Mouse (Mus musculus): ENCODE results near the gene Cpa4. TPM values are rescaled to one million over a fixed set of nuclear protein-coding genes. Genes with fewer than 3 reads are reported as not detected.

The Cpa4 gene
- 1.2 and 1.7 TPM in 2 replicates for total RNA-seq (2021)
- long read RNA-seq, partial matches to known transcripts: 1 of 4 reads
- long read RNA-seq, other reads (novel, unspliced or antisense): 3 of 4 reads

- DNase-seq: no peak
These were observed at the start of gene Cpa4 for GRCm38 (mm10) chr6:30568069-30568468. Gene Cpa4, plus strand, starts transcription at chr6:30568369.

DNA sequence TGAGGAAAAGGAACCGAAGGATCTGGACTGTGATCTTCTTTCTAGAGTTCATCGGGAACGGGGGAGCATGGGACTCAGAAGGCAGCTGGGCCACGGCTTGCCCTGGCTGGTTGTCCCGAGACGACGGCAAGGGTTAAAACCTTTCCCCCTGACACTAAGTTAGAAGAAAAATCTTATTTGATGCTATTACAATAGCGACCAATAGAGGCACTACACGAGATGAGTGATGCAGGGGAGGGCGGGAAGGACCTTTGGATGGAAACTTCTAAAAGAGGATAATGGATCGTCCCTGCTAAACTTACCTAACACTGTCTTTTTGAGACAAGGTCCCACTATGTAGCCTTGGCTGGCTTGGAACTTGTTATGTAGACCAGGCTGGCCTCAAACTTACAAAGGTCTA lies 47.8 kb upstream of the Cpa4 start:
- DNase-seq: no peak

GRCm38 (mm10) chr6:30525456-30526332 lies 42.5 kb upstream of the Cpa4 start:
- DNase-seq: no peak

DNA sequence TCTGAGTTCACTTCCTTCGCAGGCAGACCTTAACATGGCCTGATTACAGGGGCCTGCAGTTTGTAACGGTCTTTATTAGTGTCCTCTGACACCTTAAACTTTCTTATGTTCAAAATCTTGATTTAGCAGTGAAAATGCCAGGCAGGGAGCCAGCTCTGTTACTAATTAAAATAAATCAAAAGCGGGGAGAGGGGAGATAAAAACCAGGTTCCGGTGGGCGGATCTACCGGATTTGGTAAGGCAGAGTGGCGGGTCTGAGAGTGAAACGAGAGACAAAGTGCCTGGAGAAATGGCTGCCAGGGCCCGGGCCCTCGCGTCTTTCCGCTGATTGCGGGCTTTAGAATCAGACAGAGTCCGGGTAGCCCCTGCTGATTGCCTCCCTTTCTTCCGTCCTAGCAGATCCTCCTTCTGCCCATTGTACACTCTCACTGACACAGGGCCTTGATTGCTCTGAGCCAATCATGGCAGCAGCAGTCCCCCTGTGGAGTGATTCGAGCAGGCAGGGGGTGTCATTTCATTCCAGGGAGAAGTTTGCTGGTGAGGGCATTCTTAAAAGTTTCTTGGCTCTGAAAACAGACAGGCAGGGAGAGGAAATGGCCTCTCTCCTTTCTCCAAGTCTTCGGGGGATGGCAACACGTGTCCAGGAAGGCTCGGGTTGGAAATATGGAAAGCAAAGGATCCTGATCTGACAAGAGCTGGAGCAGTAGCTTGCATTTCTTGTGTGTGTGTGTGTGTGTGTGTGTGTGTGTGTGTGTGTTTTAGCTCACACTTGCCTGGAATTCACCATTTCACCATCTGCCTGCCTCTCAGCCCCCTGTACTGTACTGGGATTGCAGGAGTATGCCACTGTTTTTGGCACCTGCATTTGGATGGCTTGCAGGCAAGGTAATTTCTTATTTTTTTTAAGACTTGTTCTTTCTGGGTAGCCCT lies 41.3 kb upstream of the Cpa4 start:
- DNase-seq: no peak

DNA sequence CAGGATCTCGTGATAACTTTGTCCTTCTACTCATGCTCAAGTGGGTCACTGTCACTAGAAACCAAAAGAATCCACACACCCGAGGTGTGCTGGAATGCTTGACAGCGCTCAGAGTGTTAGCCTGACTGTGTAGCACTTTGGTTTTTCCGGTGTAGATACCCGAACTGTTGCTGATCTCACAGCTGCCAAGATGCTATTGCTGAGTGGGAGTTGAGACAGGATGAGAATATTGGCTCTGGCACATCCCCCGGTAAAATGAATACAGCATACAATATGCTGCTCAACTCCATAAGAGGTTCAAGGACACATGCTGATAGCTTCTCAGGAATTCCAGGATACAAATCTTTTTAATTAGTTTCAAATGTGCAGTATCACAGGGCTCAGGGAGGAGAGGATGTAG lies 39.4 kb upstream of the Cpa4 start:
- DNase-seq: no peak

- DNase-seq: peak; percentile 70
These were observed 32.8 kb upstream of the Cpa4 start for GRCm38 (mm10) chr6:30535340-30535739.

DNA sequence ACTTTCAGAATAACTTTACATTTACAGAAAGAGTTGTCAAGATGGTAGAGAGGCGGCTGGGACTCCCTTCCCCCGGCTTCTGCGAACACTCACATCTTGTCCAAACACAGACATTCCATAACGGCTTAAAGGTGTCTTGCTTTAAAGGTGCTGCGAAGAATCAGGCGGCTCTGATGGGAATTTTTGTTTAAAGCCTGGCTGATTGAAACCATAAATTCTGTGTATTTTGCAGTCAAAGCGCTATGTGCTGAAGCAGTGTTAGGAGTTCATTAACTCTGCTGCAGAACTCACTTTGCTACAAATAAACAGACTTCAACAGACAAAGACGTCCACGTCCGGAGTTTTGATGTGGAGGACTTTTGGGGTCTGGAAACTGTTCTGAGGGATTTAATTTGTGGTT lies 29.9 kb upstream of the Cpa4 start:
- DNase-seq: no peak

DNA sequence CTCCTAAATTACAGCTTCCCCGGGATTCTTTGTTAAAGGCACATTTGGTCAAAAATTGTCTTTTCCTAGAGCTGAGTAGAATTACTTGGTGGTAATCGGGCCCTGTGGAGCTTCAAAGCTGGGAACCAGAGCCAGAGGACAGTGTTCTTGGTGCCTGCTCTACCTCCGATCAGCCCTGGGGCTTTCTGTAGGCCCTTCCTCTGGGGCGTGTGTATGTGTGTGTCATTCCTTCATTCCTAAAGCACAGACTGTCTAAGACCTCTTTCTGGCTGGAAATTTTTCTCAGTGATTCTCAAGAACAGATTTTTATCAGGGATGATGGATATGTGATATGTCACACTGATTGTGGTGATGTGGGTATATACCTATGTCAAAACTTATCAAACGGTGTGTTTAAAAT lies 29.4 kb upstream of the Cpa4 start:
- no peak for DNase-seq

- DNase-seq: no peak
These were observed 27.0 kb upstream of the Cpa4 start, which contains the start of gene Cpa2 for GRCm38 (mm10) chr6:30541009-30541799. Gene Cpa2, plus strand, starts transcription at chr6:30541582.

GRCm38 (mm10) chr6:30542277-30542676 lies 25.9 kb upstream of the Cpa4 start:
- no peak for DNase-seq

DNA sequence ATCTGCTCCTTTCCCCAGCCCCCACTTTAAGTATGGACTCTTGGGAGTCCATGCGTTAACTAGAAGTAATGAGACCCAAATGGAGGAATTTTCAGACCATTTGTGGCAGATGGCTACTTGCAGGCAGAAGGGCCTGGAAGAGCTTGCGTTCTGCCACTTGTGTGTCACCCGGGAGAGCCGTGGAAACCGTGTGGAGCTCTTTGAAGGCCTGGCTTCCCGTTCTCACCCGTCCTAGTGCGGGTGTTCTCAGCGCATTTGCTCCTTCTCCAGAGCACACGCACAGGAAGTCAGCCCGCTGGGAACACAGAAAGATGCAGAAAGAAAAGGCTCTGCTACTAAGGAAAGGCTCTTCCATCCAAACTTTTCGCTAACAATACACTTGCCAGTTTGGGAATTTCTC lies 25.1 kb upstream of the Cpa4 start:
- no peak for DNase-seq

- DNase-seq: no peak
These were observed 24.3 kb upstream of the Cpa4 start for GRCm38 (mm10) chr6:30543851-30544250.

DNA sequence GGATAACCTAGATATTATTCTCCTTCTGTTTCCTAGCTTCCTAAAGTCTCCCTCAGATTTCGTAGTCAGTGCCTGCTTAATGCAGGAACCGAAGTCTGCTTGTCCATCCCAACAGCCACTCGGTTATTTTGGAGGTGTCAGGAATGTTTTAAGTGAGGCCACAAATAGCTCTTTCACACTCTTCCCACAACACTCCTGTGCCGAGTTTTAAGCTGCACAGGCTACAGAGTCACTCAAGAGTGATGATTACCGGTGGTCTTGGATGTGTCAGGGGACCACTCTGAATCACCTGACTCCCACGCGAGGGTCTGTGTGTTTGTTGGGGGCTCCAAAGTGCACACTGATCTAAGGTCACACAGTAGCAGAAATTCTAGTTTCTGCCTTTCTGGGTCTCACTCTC lies 22.5 kb upstream of the Cpa4 start:
- DNase-seq: no peak

- DNase-seq: peak; percentile 32
These were observed 21.4 kb upstream of the Cpa4 start for GRCm38 (mm10) chr6:30546571-30547273.

DNA sequence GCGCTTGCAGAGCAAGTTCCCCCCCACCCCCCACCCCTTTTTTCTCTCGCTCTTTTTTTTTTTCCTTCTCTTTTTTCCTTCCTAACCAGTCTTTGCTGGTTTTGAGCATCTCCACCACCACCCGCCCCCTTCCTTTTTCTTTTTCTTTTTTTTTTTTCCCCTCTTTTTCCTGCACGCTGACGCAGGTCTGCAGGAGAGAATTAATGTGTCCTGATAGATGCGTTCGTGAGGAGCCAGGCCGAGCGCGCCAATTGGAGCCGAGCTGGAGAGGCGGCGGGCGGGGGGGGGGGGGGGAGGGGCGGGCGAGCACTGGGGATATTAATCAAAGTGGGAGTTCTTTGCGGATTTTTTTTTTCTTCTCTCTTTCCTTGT lies 20.9 kb upstream of the Cpa4 start:
- peak; percentile 57 for DNase-seq

- DNase-seq: peak; percentile 38
These were observed 20.4 kb upstream of the Cpa4 start for GRCm38 (mm10) chr6:30547656-30548306.

- DNase-seq: no peak
These were observed 18.9 kb upstream of the Cpa4 start for GRCm38 (mm10) chr6:30549231-30549761.

GRCm38 (mm10) chr6:30550496-30551192 lies 17.5 kb upstream of the Cpa4 start:
- DNase-seq: no peak

GRCm38 (mm10) chr6:30551193-30551515 lies 17.0 kb upstream of the Cpa4 start:
- DNase-seq: no peak
